ENCODE assay signal across 7 mouse cellular contexts in genomic region chr7:43443917-43444293, GRCm38 (mm10). TPM values are rescaled to one million over a fixed set of nuclear protein-coding genes. Genes with fewer than 3 reads are reported as not detected.
DNase-seq lines count a peak whose midpoint lies in the region; ATAC-seq lines count a peak whose summit lies in the region.

Gene Etfb, plus strand, starts transcription at chr7:43444083.
Gene Gm45233, plus strand, starts transcription at chr7:43444128.

- no peaks in the 10 kb centered on the region for H3K27me3 ChIP-seq in embryonic facial prominence, embryonic 12.5 days
- H3K27me3 ChIP-seq in limb, embryonic 11.5 days (ENCODE audit: control insufficient read depth, insufficient read depth, low read length) = no peaks in the 10 kb centered on the region
- no peaks in the 10 kb centered on the region for H3K27me3 ChIP-seq in midbrain, embryonic 14.5 days (ENCODE audit: control insufficient read depth, insufficient read depth, low read length)

- H3K36me3 ChIP-seq in embryonic facial prominence, embryonic 12.5 days = no peaks in the 10 kb centered on the region
- H3K36me3 ChIP-seq in limb, embryonic 11.5 days (ENCODE audit: control insufficient read depth, insufficient read depth, low read length) = no peaks in the 10 kb centered on the region
- H3K36me3 ChIP-seq in midbrain, embryonic 14.5 days (ENCODE audit: control insufficient read depth, insufficient read depth, low read length) = no peaks in the 10 kb centered on the region

- peak; percentile 96 for ATAC-seq in embryonic facial prominence, embryonic 12.5 days (ENCODE audit: insufficient number of reproducible peaks, insufficient read depth, low FRiP score, low TSS enrichment)
- ATAC-seq in limb, embryonic 11.5 days (ENCODE audit: insufficient number of reproducible peaks, low FRiP score, low TSS enrichment, low read depth) = peak; percentile 96
- peak; percentile 95 for ATAC-seq in midbrain, embryonic 14.5 days (ENCODE audit: low FRiP score, low TSS enrichment)

- peak within 1 kb of the TSS; percentile 96 for H3K27ac ChIP-seq in embryonic facial prominence, embryonic 12.5 days
- peak within 1 kb of the TSS; percentile 86 for H3K27ac ChIP-seq in limb, embryonic 11.5 days (replicated peaks; ENCODE audit: low read depth, low read length)
- peak within 1 kb of the TSS; percentile 84 for H3K27ac ChIP-seq in midbrain, embryonic 14.5 days (replicated peaks; ENCODE audit: low read depth, low read length)

- H3K4me2 ChIP-seq in embryonic facial prominence, embryonic 12.5 days (replicated peaks) = peak within 1 kb of the TSS; percentile 83
- peak within 1 kb of the TSS; percentile 71 for H3K4me2 ChIP-seq in limb, embryonic 11.5 days (ENCODE audit: low read depth, severe bottlenecking)
- H3K4me2 ChIP-seq in midbrain, embryonic 14.5 days (ENCODE audit: low read length) = peak within 1 kb of the TSS; percentile 83

- H3K9me3 ChIP-seq in embryonic facial prominence, embryonic 12.5 days = no peaks in the 10 kb centered on the region
- H3K9me3 ChIP-seq in limb, embryonic 11.5 days (ENCODE audit: control insufficient read depth, low read length) = no peaks in the 10 kb centered on the region
- no peaks in the 10 kb centered on the region for H3K9me3 ChIP-seq in midbrain, embryonic 14.5 days (ENCODE audit: control insufficient read depth, low read length)

- peak within 1 kb of the TSS; percentile 45 for H3K4me3 ChIP-seq in embryonic facial prominence, embryonic 12.5 days
- peak within 1 kb of the TSS; percentile 51 for H3K4me3 ChIP-seq in limb, embryonic 11.5 days (ENCODE audit: low read depth, low read length)
- peak within 1 kb of the TSS; percentile 55 for H3K4me3 ChIP-seq in midbrain, embryonic 14.5 days (replicated peaks; ENCODE audit: low read depth, low read length)

- WGBS in embryonic facial prominence, embryonic 12.5 days = under 1% methylated on average over 27 of the region's 27 CpGs
- under 1% methylated on average over 27 of the region's 27 CpGs for WGBS in limb, embryonic 11.5 days
- 0% methylated on average over 27 of the region's 27 CpGs for WGBS in midbrain, embryonic 14.5 days

- DNase-seq in adrenal gland, postnatal 25 days = peak; percentile 93
- peak; percentile 100 for DNase-seq in heart, adult 11 months
- peak; percentile 94 for DNase-seq in kidney, adult 18-20 months
- peak; percentile 92 for DNase-seq in limb, embryonic 11.5 days (ENCODE audit: low spot score)
- DNase-seq in midbrain, embryonic 14.5 days = peak; percentile 96
- peak; percentile 84 to 87 for DNase-seq in spleen, adult 18-20 months

- H3K4me1 ChIP-seq in embryonic facial prominence, embryonic 12.5 days = peaks cover 9% of the 10 kb centered on the region
- peaks cover 7% of the 10 kb centered on the region; the same call in 1 of the 2 replicates for H3K4me1 ChIP-seq in limb, embryonic 11.5 days (ENCODE audit: control insufficient read depth, insufficient read depth, low read length)
- H3K4me1 ChIP-seq in midbrain, embryonic 14.5 days (ENCODE audit: control insufficient read depth, insufficient read depth, low read length) = peaks cover 18% of the 10 kb centered on the region

- peak within 1 kb of the TSS; percentile 57 for H3K9ac ChIP-seq in embryonic facial prominence, embryonic 12.5 days
- H3K9ac ChIP-seq in limb, embryonic 11.5 days (ENCODE audit: low read length) = peak within 1 kb of the TSS; percentile 65
- H3K9ac ChIP-seq in midbrain, embryonic 14.5 days (replicated peaks; ENCODE audit: low read length) = peak within 1 kb of the TSS; percentile 59

RNA-seq across cellular contexts. Expression of gene Etfb, which starts in this region (rescaled TPM):
- total RNA-seq in adrenal gland, postnatal 25 days (2021) = 373 and 390 TPM in 2 replicates
- polyA plus RNA-seq in embryonic facial prominence, embryonic 12.5 days (2016; fragmentation: Nextera tagmentation; extraction: Ambion mirVana) = 237 and 240 TPM in 2 replicates
- polyA plus RNA-seq in limb, embryonic 11.5 days (2014; fragmentation: Nextera tagmentation; extraction: Ambion mirVana) = 243 and 251 TPM in 2 replicates
- polyA plus RNA-seq in midbrain, embryonic 14.5 days (2014; fragmentation: Nextera tagmentation; extraction: Ambion mirVana) = 101 and 120 TPM in 2 replicates

RNA-seq across cellular contexts. Expression of gene Gm45233, which starts in this region (rescaled TPM):
- total RNA-seq in adrenal gland, postnatal 25 days (2021) = 1.5 TPM in 1 of 2 replicates, not detected in the other
- 0.38 and 0.90 TPM in 2 replicates for polyA plus RNA-seq in embryonic facial prominence, embryonic 12.5 days (2016; fragmentation: Nextera tagmentation; extraction: Ambion mirVana)
- 0.31 TPM in 1 of 2 replicates, not detected in the other for polyA plus RNA-seq in limb, embryonic 11.5 days (2014; fragmentation: Nextera tagmentation; extraction: Ambion mirVana)
- not detected in 2 replicates for polyA plus RNA-seq in midbrain, embryonic 14.5 days (2014; fragmentation: Nextera tagmentation; extraction: Ambion mirVana)

Comparison
In these comparisons a context has a peak if more than half of its experiments do, and no peak if none do; other contexts are left out.
1. Peak in every context shown above with its lines: DNase-seq, ATAC-seq, H3K4me3 ChIP-seq and H3K27ac ChIP-seq.